Comparison of ENCODE assay signal across 22 mouse cellular contexts in the genomic region with DNA sequence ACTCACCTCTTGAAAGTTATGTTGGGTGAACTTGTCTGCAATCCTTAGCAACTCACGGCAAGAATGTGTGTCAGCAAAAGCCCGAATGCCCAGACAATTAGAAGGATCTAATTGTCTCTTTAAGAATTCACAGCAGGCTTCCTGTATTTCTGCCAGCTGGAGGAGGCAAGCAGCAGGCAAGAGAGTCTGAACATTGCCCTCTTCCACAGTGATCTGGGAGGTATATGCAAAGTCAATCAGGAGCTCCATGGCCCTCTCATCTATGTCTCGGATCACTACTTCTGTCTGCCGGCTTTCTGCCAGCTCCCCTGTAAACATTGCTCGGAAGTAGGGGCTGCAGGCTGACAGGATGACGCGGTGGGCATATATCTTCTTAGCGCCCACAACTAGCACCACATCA. TPM values are rescaled to one million over a fixed set of nuclear protein-coding genes. Genes with fewer than 3 reads are reported as not detected.
"Had no signal": no experiment of that assay in that cellular context is flagged by ENCODE, and none has a peak within 500 bp of the region (broad histone marks: within the 10 kb centered on the region; RNA-seq: fewer than 3 reads in every experiment).

No protein-coding gene starts in this region.

- H3K4me3 ChIP-seq: left cerebral cortex, adult 2 months; limb, embryonic 10.5 days; liver, embryonic 15.5 days; midbrain, embryonic 10.5 days; midbrain, embryonic 15.5 days; neural tube, embryonic 13.5 days had no signal

- H3K9me3 ChIP-seq: limb, embryonic 10.5 days; liver, embryonic 15.5 days; midbrain, embryonic 10.5 days; midbrain, embryonic 15.5 days; neural tube, embryonic 13.5 days had no signal

- H3K4me1 ChIP-seq: limb, embryonic 10.5 days; liver, embryonic 15.5 days; midbrain, embryonic 10.5 days; midbrain, embryonic 15.5 days; neural tube, embryonic 13.5 days had no signal

- H3K9ac ChIP-seq: liver, embryonic 15.5 days; midbrain, embryonic 15.5 days; neural tube, embryonic 13.5 days had no signal

- H3K27ac ChIP-seq: left cerebral cortex, adult 2 months; limb, embryonic 10.5 days; liver, embryonic 15.5 days; midbrain, embryonic 10.5 days; midbrain, embryonic 15.5 days; neural tube, embryonic 13.5 days had no signal

- DNase-seq: lung, adult 2 months; lung, postnatal 4 days; retina, postnatal 1 day; right cerebral cortex, postnatal 4 days; spleen, adult 18-20 months; thymus, adult 18-20 months; thymus, postnatal 14 days had no signal

- ATAC-seq: intestine, embryonic 16.5 days; lung, postnatal 0 days; midbrain, embryonic 15.5 days had no signal

- H3K27me3 ChIP-seq: liver, embryonic 15.5 days; midbrain, embryonic 15.5 days; neural tube, embryonic 13.5 days had no signal

- H3K4me2 ChIP-seq: liver, embryonic 11.5 days; liver, embryonic 15.5 days; midbrain, embryonic 15.5 days; neural tube, embryonic 13.5 days had no signal

RNA-seq across cellular contexts. Expression of a gene that starts 33.3 kb away (rescaled TPM):
- total RNA-seq: megakaryocyte, adult 5-6 weeks had no signal

RNA-seq across cellular contexts. Expression of a gene that starts 49.9 kb away (rescaled TPM):
- total RNA-seq: layer of hippocampus, postnatal 25 days; left cerebral cortex, adult 2 months; left cerebral cortex, postnatal 14 days; megakaryocyte, adult 5-6 weeks had no signal
- polyA plus RNA-seq: intestine, embryonic 16.5 days; large intestine, adult 2 months; limb, embryonic 14.5 days; liver, embryonic 11.5 days; liver, embryonic 15.5 days; lung, adult 2 months; lung, postnatal 0 days; stomach, embryonic 14.5 days had no signal
